Mouse (Mus musculus): ENCODE results near the gene Frmpd1. TPM values are rescaled to one million over a fixed set of nuclear protein-coding genes. Genes with fewer than 3 reads are reported as not detected.

The Frmpd1 gene
- polyA plus RNA-seq (2014; fragmentation: Nextera tagmentation; extraction: Ambion mirVana): 1.2 TPM in 2 replicates

- Histone ChIP-seq H3K4me1 (ENCODE audit: control insufficient read depth, insufficient read depth, low read length) (no peaks in the 10 kb centered on the region; the same call in none of the 2 replicates), H3K27ac (replicated peaks; ENCODE audit: low read depth, low read length) (no peak within 1 kb of the TSS), H3K27me3 (ENCODE audit: control insufficient read depth, insufficient read depth, low read length) (peaks cover 6% of the 10 kb centered on the region; the same call in 1 of the 2 replicates), H3K9me3 (replicated peaks; ENCODE audit: control insufficient read depth, low read length) (no peaks in the 10 kb centered on the region), H3K36me3 (replicated peaks; ENCODE audit: control insufficient read depth, insufficient read depth, low read depth, low read length) (no peaks in the 10 kb centered on the region), H3K9ac (replicated peaks; ENCODE audit: low read length) (peak within 1 kb of the TSS; percentile 67), H3K4me3 (ENCODE audit: low read depth, low read length) (peak within 1 kb of the TSS; percentile 66), H3K4me2 (ENCODE audit: low read depth, low read length) (peak within 1 kb of the TSS; percentile 99)
- peak; percentile 77 for ATAC-seq (replicated peaks; ENCODE audit: insufficient number of reproducible peaks, low FRiP score, low TSS enrichment, low read depth)
- 0% methylated on average over 67 of the region's 85 CpGs for WGBS
- peak; percentile 79 for DNase-seq (ENCODE audit: low spot score)
Measured at GRCm38 (mm10) chr4:45184521-45185330, at the start of gene Frmpd1. TSS of gene Frmpd1 (plus strand) at chr4:45184875.

GRCm38 (mm10) chr4:45137636-45138035 lies 47.0 kb upstream of the Frmpd1 start:
- Histone ChIP-seq H3K4me3 (ENCODE audit: low read depth, low read length) (no peak overlapping the region), H3K27ac (replicated peaks; ENCODE audit: low read depth, low read length) (no peak overlapping the region), H3K4me1 (ENCODE audit: control insufficient read depth, insufficient read depth, low read length) (no peaks in the 10 kb centered on the region), H3K27me3 (ENCODE audit: control insufficient read depth, insufficient read depth, low read length) (no peaks in the 10 kb centered on the region), H3K9me3 (replicated peaks; ENCODE audit: control insufficient read depth, low read length) (no peaks in the 10 kb centered on the region), H3K4me2 (ENCODE audit: low read depth, low read length) (no peak overlapping the region), H3K36me3 (replicated peaks; ENCODE audit: control insufficient read depth, insufficient read depth, low read depth, low read length) (no peaks in the 10 kb centered on the region), H3K9ac (replicated peaks; ENCODE audit: low read length) (no peak overlapping the region)
- no peak for ATAC-seq (replicated peaks; ENCODE audit: insufficient number of reproducible peaks, low FRiP score, low TSS enrichment, low read depth)
- no peak for DNase-seq (ENCODE audit: low spot score)
- WGBS: 34% methylated on average over 4 of the region's 4 CpGs

GRCm38 (mm10) chr4:45141835-45142234 lies 42.8 kb upstream of the Frmpd1 start:
- Histone ChIP-seq H3K4me3 (ENCODE audit: low read depth, low read length) (no peak overlapping the region), H3K36me3 (replicated peaks; ENCODE audit: control insufficient read depth, insufficient read depth, low read depth, low read length) (no peaks in the 10 kb centered on the region), H3K9ac (replicated peaks; ENCODE audit: low read length) (no peak overlapping the region), H3K4me2 (ENCODE audit: low read depth, low read length) (no peak overlapping the region), H3K9me3 (replicated peaks; ENCODE audit: control insufficient read depth, low read length) (no peaks in the 10 kb centered on the region), H3K27ac (replicated peaks; ENCODE audit: low read depth, low read length) (no peak overlapping the region), H3K27me3 (ENCODE audit: control insufficient read depth, insufficient read depth, low read length) (no peaks in the 10 kb centered on the region), H3K4me1 (ENCODE audit: control insufficient read depth, insufficient read depth, low read length) (peaks cover 2% of the 10 kb centered on the region; the same call in 1 of the 2 replicates)
- ATAC-seq (replicated peaks; ENCODE audit: insufficient number of reproducible peaks, low FRiP score, low TSS enrichment, low read depth) (no peak), DNase-seq (ENCODE audit: low spot score) (no peak)
- WGBS: 63% methylated on average over 5 of the region's 5 CpGs

- DNase-seq (ENCODE audit: low spot score) (peak; percentile 38), ATAC-seq (replicated peaks; ENCODE audit: insufficient number of reproducible peaks, low FRiP score, low TSS enrichment, low read depth) (no peak)
- Histone ChIP-seq H3K36me3 (replicated peaks; ENCODE audit: control insufficient read depth, insufficient read depth, low read depth, low read length) (no peaks in the 10 kb centered on the region), H3K4me1 (ENCODE audit: control insufficient read depth, insufficient read depth, low read length) (peaks cover 2% of the 10 kb centered on the region; the same call in 1 of the 2 replicates), H3K4me2 (ENCODE audit: low read depth, low read length) (no peak overlapping the region; the same call in 1 of the 2 replicates), H3K9me3 (replicated peaks; ENCODE audit: control insufficient read depth, low read length) (no peaks in the 10 kb centered on the region), H3K9ac (replicated peaks; ENCODE audit: low read length) (no peak overlapping the region), H3K27me3 (ENCODE audit: control insufficient read depth, insufficient read depth, low read length) (no peaks in the 10 kb centered on the region), H3K27ac (replicated peaks; ENCODE audit: low read depth, low read length) (no peak overlapping the region), H3K4me3 (ENCODE audit: low read depth, low read length) (no peak overlapping the region)
- 32% methylated on average over 11 of the region's 11 CpGs for WGBS
Measured at GRCm38 (mm10) chr4:45142411-45142810, 42.3 kb upstream of the Frmpd1 start.

- no peak for ATAC-seq (replicated peaks; ENCODE audit: insufficient number of reproducible peaks, low FRiP score, low TSS enrichment, low read depth)
- no peaks in the 10 kb centered on the region for H3K36me3 ChIP-seq (replicated peaks; ENCODE audit: control insufficient read depth, insufficient read depth, low read depth, low read length)
- H3K9ac ChIP-seq (replicated peaks; ENCODE audit: low read length): no peak overlapping the region
- WGBS: 73% methylated on average over 8 of the region's 8 CpGs
- peaks cover 2% of the 10 kb centered on the region; the same call in 1 of the 2 replicates for H3K4me1 ChIP-seq (ENCODE audit: control insufficient read depth, insufficient read depth, low read length)
- no peak overlapping the region for H3K27ac ChIP-seq (replicated peaks; ENCODE audit: low read depth, low read length)
- H3K9me3 ChIP-seq (replicated peaks; ENCODE audit: control insufficient read depth, low read length): no peaks in the 10 kb centered on the region
- DNase-seq (ENCODE audit: low spot score): peak; percentile 12
- no peak overlapping the region for H3K4me2 ChIP-seq (ENCODE audit: low read depth, low read length)
- H3K27me3 ChIP-seq (ENCODE audit: control insufficient read depth, insufficient read depth, low read length): no peaks in the 10 kb centered on the region
- no peak overlapping the region for H3K4me3 ChIP-seq (ENCODE audit: low read depth, low read length)
Measured at GRCm38 (mm10) chr4:45143005-45143404, 41.7 kb upstream of the Frmpd1 start.

- Histone ChIP-seq H3K27ac (replicated peaks; ENCODE audit: low read depth, low read length) (no peak overlapping the region), H3K27me3 (ENCODE audit: control insufficient read depth, insufficient read depth, low read length) (no peaks in the 10 kb centered on the region), H3K4me1 (ENCODE audit: control insufficient read depth, insufficient read depth, low read length) (no peaks in the 10 kb centered on the region), H3K4me3 (ENCODE audit: low read depth, low read length) (no peak overlapping the region), H3K4me2 (ENCODE audit: low read depth, low read length) (no peak overlapping the region), H3K36me3 (replicated peaks; ENCODE audit: control insufficient read depth, insufficient read depth, low read depth, low read length) (no peaks in the 10 kb centered on the region), H3K9ac (replicated peaks; ENCODE audit: low read length) (no peak overlapping the region), H3K9me3 (replicated peaks; ENCODE audit: control insufficient read depth, low read length) (no peaks in the 10 kb centered on the region)
- no peak for ATAC-seq (replicated peaks; ENCODE audit: insufficient number of reproducible peaks, low FRiP score, low TSS enrichment, low read depth)
- 77% methylated on average over 3 of the region's 3 CpGs for WGBS
- DNase-seq (ENCODE audit: low spot score): no peak
Measured at GRCm38 (mm10) chr4:45156433-45156832, 28.2 kb upstream of the Frmpd1 start.

GRCm38 (mm10) chr4:45158608-45159007 lies 26.1 kb upstream of the Frmpd1 start:
- no peak overlapping the region for H3K4me2 ChIP-seq (ENCODE audit: low read depth, low read length)
- no peaks in the 10 kb centered on the region for H3K4me1 ChIP-seq (ENCODE audit: control insufficient read depth, insufficient read depth, low read length)
- no peak overlapping the region for H3K27ac ChIP-seq (replicated peaks; ENCODE audit: low read depth, low read length)
- H3K27me3 ChIP-seq (ENCODE audit: control insufficient read depth, insufficient read depth, low read length): no peaks in the 10 kb centered on the region
- H3K4me3 ChIP-seq (ENCODE audit: low read depth, low read length): no peak overlapping the region
- no peak for DNase-seq (ENCODE audit: low spot score)
- no peak for ATAC-seq (replicated peaks; ENCODE audit: insufficient number of reproducible peaks, low FRiP score, low TSS enrichment, low read depth)
- no peak overlapping the region for H3K9ac ChIP-seq (replicated peaks; ENCODE audit: low read length)
- 78% methylated on average over 9 of the region's 9 CpGs for WGBS
- H3K9me3 ChIP-seq (replicated peaks; ENCODE audit: control insufficient read depth, low read length): no peaks in the 10 kb centered on the region
- no peaks in the 10 kb centered on the region for H3K36me3 ChIP-seq (replicated peaks; ENCODE audit: control insufficient read depth, insufficient read depth, low read depth, low read length)

- Histone ChIP-seq H3K4me1 (ENCODE audit: control insufficient read depth, insufficient read depth, low read length) (no peaks in the 10 kb centered on the region), H3K9ac (replicated peaks; ENCODE audit: low read length) (no peak overlapping the region), H3K4me2 (ENCODE audit: low read depth, low read length) (no peak overlapping the region), H3K9me3 (replicated peaks; ENCODE audit: control insufficient read depth, low read length) (no peaks in the 10 kb centered on the region), H3K4me3 (ENCODE audit: low read depth, low read length) (no peak overlapping the region), H3K27ac (replicated peaks; ENCODE audit: low read depth, low read length) (no peak overlapping the region), H3K36me3 (replicated peaks; ENCODE audit: control insufficient read depth, insufficient read depth, low read depth, low read length) (no peaks in the 10 kb centered on the region), H3K27me3 (ENCODE audit: control insufficient read depth, insufficient read depth, low read length) (no peaks in the 10 kb centered on the region)
- ATAC-seq (replicated peaks; ENCODE audit: insufficient number of reproducible peaks, low FRiP score, low TSS enrichment, low read depth) (no peak), DNase-seq (ENCODE audit: low spot score) (no peak)
- WGBS: 77% methylated on average over 6 of the region's 6 CpGs
Measured at GRCm38 (mm10) chr4:45160773-45161172, 23.9 kb upstream of the Frmpd1 start.

Data from embryonic facial prominence, embryonic 11.5 days (tissue).